Mouse (Mus musculus): ENCODE measurements at regions not wholly inside any gene's neighbourhood (a gene's known extent, or its start where the extent isn't known, plus 50 kb on each side); places are given as distances from the start of the nearest gene placed in this dataset.

DNA sequence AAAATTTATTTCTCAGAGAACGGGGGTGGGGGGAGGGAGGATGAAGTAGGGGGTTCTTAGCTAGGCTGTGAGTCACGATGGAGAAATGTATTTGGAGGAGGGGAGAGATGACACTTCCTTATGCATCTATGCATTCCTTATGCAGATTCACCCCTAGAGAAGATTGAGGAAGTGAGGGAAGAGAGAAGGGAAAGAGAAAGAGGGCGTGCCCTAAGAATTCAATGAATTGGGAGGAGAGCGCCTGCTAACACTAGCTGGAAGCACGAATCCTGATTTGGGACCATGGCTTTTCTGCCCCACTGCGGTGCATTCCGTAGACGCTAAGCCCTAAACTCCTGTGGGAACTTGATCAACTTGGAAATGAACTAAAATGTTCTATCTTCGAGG, 56.1 kb downstream of the Foxi3 start:
- TF ChIP-seq CTCF (IDR thresholded peaks at IDR 0.05) = no peak
- no peak for TF ChIP-seq EP300 (IDR thresholded peaks at IDR 0.05; ENCODE audit: insufficient read depth, low read depth, low read length)
- no peak for TF ChIP-seq POLR2A (IDR thresholded peaks at IDR 0.05; ENCODE audit: insufficient read depth, low read depth, low read length)
- peaks cover 1% of the 10 kb centered on the region; the same call in 1 of the 2 replicates for H3K27me3 ChIP-seq (ENCODE audit: control insufficient read depth, insufficient read depth, low read length)
- H3K79me2 ChIP-seq (replicated peaks; ENCODE audit: control insufficient read depth, insufficient read depth, low read length) = no peaks in the 10 kb centered on the region
- no peak overlapping the region for H3K27ac ChIP-seq
- intact Hi-C loops (cut with DNase I) = no loop called here
- no peak overlapping the region for H3K9ac ChIP-seq (ENCODE audit: low read depth, low read length)
- DNase-seq = no peak
- H3K36me3 ChIP-seq (ENCODE audit: control insufficient read depth, insufficient read depth, low read length) = no peaks in the 10 kb centered on the region
- 14% methylated on average over 9 of the region's 9 CpGs for WGBS
- H3K4me1 ChIP-seq (ENCODE audit: control insufficient read depth, insufficient read depth, low read length) = no peaks in the 10 kb centered on the region
- no peak overlapping the region for H3K4me3 ChIP-seq

- peak overlapping the region; percentile 16; the same call in 1 of the 2 replicates for H3K9ac ChIP-seq (ENCODE audit: low read depth, low read length)
- H3K79me2 ChIP-seq (replicated peaks; ENCODE audit: control insufficient read depth, insufficient read depth, low read length) = no peaks in the 10 kb centered on the region
- peak overlapping the region; percentile 38 for H3K4me3 ChIP-seq
- under 1% methylated on average over 38 of the region's 38 CpGs for WGBS
- DNase-seq = peak; percentile 19 to 34
- intact Hi-C loops (cut with DNase I) = no loop called here
- TF ChIP-seq CTCF (IDR thresholded peaks at IDR 0.05) (peak; percentile 69), POLR2A (IDR thresholded peaks at IDR 0.05; ENCODE audit: insufficient read depth, low read depth, low read length) (no peak)
- peaks cover 1% of the 10 kb centered on the region; the same call in 1 of the 2 replicates for H3K27me3 ChIP-seq (ENCODE audit: control insufficient read depth, insufficient read depth, low read length)
- no peaks in the 10 kb centered on the region for H3K36me3 ChIP-seq (ENCODE audit: control insufficient read depth, insufficient read depth, low read length)
- H3K27ac ChIP-seq = no peak overlapping the region
- H3K4me1 ChIP-seq (ENCODE audit: control insufficient read depth, insufficient read depth, low read length) = no peaks in the 10 kb centered on the region
These were observed 56.6 kb downstream of the Foxi3 start for GRCm38 (mm10) chr6:71012823-71013461.

DNA sequence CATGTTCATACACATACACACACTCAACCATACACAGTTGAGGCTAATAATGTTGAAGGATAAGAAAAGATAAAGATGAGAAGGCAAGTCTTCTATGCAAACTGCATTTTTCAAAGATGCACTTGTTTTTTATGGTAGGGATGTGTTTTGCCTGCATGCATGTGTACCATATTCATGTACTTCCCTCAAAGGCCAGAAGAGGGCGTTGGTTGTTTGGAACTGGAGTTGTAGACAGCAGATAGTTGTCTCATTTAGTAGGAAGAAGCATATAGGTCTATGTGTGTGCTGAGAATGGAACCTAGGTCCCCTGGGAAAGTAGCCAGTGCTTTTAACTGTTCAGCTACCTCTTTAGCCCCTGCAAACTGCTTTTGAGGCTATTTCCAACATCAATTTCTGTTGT, 60.1 kb downstream of the Foxi3 start:
- H3K27me3 ChIP-seq (ENCODE audit: control insufficient read depth, insufficient read depth, low read length) = peaks cover 1% of the 10 kb centered on the region; the same call in 1 of the 2 replicates
- no peak overlapping the region for H3K4me3 ChIP-seq
- 8% methylated on average over 1 of the region's 1 CpGs for WGBS
- H3K4me1 ChIP-seq (ENCODE audit: control insufficient read depth, insufficient read depth, low read length) = no peaks in the 10 kb centered on the region
- no peaks in the 10 kb centered on the region for H3K79me2 ChIP-seq (replicated peaks; ENCODE audit: control insufficient read depth, insufficient read depth, low read length)
- no peaks in the 10 kb centered on the region for H3K36me3 ChIP-seq (ENCODE audit: control insufficient read depth, insufficient read depth, low read length)
- no peak overlapping the region for H3K9ac ChIP-seq (ENCODE audit: low read depth, low read length)
- intact Hi-C loops (cut with DNase I) = no loop called here
- H3K27ac ChIP-seq = no peak overlapping the region
- no peak for TF ChIP-seq CTCF (IDR thresholded peaks at IDR 0.05)
- no peak for TF ChIP-seq EP300 (IDR thresholded peaks at IDR 0.05; ENCODE audit: insufficient read depth, low read depth, low read length)
- TF ChIP-seq POLR2A (IDR thresholded peaks at IDR 0.05; ENCODE audit: insufficient read depth, low read depth, low read length) = no peak
- DNase-seq = no peak

DNA sequence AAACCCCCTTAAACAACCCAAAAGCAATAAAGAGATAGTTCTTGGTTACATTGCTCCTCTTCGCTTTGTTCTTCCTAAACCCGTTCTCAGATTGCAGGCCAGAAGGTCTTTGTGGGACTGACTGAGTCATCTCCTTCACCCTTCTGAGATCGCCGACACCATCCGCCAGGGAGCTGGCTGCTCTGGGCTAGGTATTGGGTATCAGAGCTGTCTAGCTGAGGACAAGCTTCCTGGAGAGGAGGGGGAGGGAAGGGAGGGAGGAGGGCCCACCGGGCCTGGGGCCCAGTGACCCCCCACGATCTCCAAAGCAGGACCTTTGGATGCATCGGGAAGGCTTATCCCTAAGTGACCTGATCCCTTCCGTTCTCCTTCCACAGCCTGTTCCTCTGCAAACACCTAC, 65.0 kb downstream of the Foxi3 start:
- no peak overlapping the region for H3K4me3 ChIP-seq
- intact Hi-C loops (cut with DNase I) = no loop called here
- no peak overlapping the region for H3K9ac ChIP-seq (ENCODE audit: low read depth, low read length)
- H3K4me1 ChIP-seq (ENCODE audit: control insufficient read depth, insufficient read depth, low read length) = no peaks in the 10 kb centered on the region
- TF ChIP-seq CTCF (IDR thresholded peaks at IDR 0.05) = no peak
- no peak for TF ChIP-seq POLR2A (IDR thresholded peaks at IDR 0.05; ENCODE audit: insufficient read depth, low read depth, low read length)
- TF ChIP-seq EP300 (IDR thresholded peaks at IDR 0.05; ENCODE audit: insufficient read depth, low read depth, low read length) = no peak
- DNase-seq = no peak
- H3K79me2 ChIP-seq (replicated peaks; ENCODE audit: control insufficient read depth, insufficient read depth, low read length) = no peaks in the 10 kb centered on the region
- H3K27me3 ChIP-seq (ENCODE audit: control insufficient read depth, insufficient read depth, low read length) = no peaks in the 10 kb centered on the region
- H3K27ac ChIP-seq = no peak overlapping the region
- WGBS = 43% methylated on average over 9 of the region's 9 CpGs
- H3K36me3 ChIP-seq (ENCODE audit: control insufficient read depth, insufficient read depth, low read length) = no peaks in the 10 kb centered on the region

DNA sequence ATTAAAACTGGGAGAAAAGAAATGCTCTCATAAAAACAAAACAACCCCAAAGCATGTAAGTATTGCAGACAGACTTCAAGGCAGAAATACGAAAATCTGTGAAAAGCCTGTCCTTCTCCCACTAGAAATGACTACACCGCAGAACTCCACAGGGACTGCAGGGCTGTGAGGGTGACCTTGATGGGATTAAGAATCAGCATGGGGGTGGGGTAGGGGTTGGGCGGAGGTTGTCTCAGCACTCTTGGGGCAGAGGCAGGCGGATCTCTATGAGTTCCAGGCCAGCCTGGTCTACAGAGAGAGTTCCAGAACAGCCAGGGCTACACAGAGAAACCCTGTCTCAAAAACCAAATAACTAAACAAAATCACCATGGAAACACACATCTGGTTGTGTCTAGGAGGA, 69.1 kb downstream of the Foxi3 start:
- Histone ChIP-seq H3K79me2 (replicated peaks; ENCODE audit: control insufficient read depth, insufficient read depth, low read length) (no peaks in the 10 kb centered on the region), H3K9ac (ENCODE audit: low read depth, low read length) (no peak overlapping the region), H3K4me3 (no peak overlapping the region), H3K36me3 (ENCODE audit: control insufficient read depth, insufficient read depth, low read length) (no peaks in the 10 kb centered on the region), H3K27ac (no peak overlapping the region), H3K4me1 (ENCODE audit: control insufficient read depth, insufficient read depth, low read length) (no peaks in the 10 kb centered on the region), H3K27me3 (ENCODE audit: control insufficient read depth, insufficient read depth, low read length) (0 out of 2 replicates have a peak, but pooled peaks cover 2% of the 10 kb centered on the region)
- intact Hi-C loops (cut with DNase I) = no loop called here
- WGBS = 74% methylated on average over 4 of the region's 4 CpGs
- TF ChIP-seq POLR2A (IDR thresholded peaks at IDR 0.05; ENCODE audit: insufficient read depth, low read depth, low read length) (no peak), EP300 (IDR thresholded peaks at IDR 0.05; ENCODE audit: insufficient read depth, low read depth, low read length) (no peak), CTCF (IDR thresholded peaks at IDR 0.05) (no peak)
- DNase-seq = no peak

DNA sequence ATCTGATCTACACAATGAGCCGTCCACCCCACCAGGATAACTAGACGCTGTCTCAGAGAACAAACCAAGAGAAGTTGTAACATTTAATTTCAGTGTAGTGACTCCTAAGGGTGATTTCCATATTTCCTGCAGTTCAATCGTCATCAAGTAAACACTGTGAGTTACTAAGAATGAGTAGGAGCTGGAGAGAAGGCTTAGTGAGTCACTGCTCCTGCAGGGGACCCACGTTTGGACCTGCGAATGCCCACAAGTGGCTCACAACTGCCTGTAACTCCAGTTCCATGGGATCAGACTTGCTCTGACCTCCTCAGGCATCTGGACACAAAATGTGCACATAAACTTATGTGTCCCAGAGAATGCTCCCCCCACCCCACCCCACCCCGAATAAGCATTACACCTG, 73.3 kb downstream of the Foxi3 start:
- no peak for TF ChIP-seq CTCF (IDR thresholded peaks at IDR 0.05)
- H3K4me3 ChIP-seq = no peak overlapping the region
- no peak for DNase-seq
- 75% methylated on average over 6 of the region's 6 CpGs for WGBS
- intact Hi-C loops (cut with DNase I) = loop anchor here (2.0 kb wide), 1 partner anchor 95 kb away; no protein-coding TSS in a partner anchor
- no peaks in the 10 kb centered on the region for H3K79me2 ChIP-seq (replicated peaks; ENCODE audit: control insufficient read depth, insufficient read depth, low read length)
- H3K36me3 ChIP-seq (ENCODE audit: control insufficient read depth, insufficient read depth, low read length) = no peaks in the 10 kb centered on the region
- 0 out of 2 replicates have a peak, but pooled peaks cover 2% of the 10 kb centered on the region for H3K27me3 ChIP-seq (ENCODE audit: control insufficient read depth, insufficient read depth, low read length)
- no peak overlapping the region for H3K27ac ChIP-seq
- H3K4me1 ChIP-seq (ENCODE audit: control insufficient read depth, insufficient read depth, low read length) = no peaks in the 10 kb centered on the region
- H3K9ac ChIP-seq (ENCODE audit: low read depth, low read length) = no peak overlapping the region
